Mouse (Mus musculus): ENCODE measurements around the gene Nmd3. TPM values are rescaled to one million over a fixed set of nuclear protein-coding genes. Genes with fewer than 3 reads are reported as not detected.
A peak's percentile ranks its signal among the peaks of the same experiment; 100 is the strongest.

Nmd3 gene
- polyA plus RNA-seq, 1 experiment from 2014 or later = 103 TPM

- WGBS = 80% methylated on average over 3 of the region's 3 CpGs
- no peak overlapping the region for H3K9ac ChIP-seq (replicated peaks; ENCODE audit: low read depth, low read length)
- ATAC-seq (ENCODE audit: low read depth) = no peak
- H3K4me2 ChIP-seq (ENCODE audit: low read depth, low read length) = no peak overlapping the region
- H3K9me3 ChIP-seq (ENCODE audit: control insufficient read depth, low read length) = no peaks in the 10 kb centered on the region
- no peak overlapping the region for H3K4me3 ChIP-seq (ENCODE audit: low read depth, low read length)
- no peaks in the 10 kb centered on the region for H3K36me3 ChIP-seq (ENCODE audit: control insufficient read depth, insufficient read depth, low read length)
- H3K27ac ChIP-seq (ENCODE audit: low read depth, low read length) = no peak overlapping the region
- no peaks in the 10 kb centered on the region for H3K4me1 ChIP-seq (ENCODE audit: control insufficient read depth, insufficient read depth, low read length)
- H3K27me3 ChIP-seq (ENCODE audit: control insufficient read depth, insufficient read depth, low read length) = no peaks in the 10 kb centered on the region
Observed at GRCm38 (mm10) chr3:69792823-69793417, 71.1 kb downstream of the Nmd3 start.

- H3K27me3 ChIP-seq (ENCODE audit: control insufficient read depth, insufficient read depth, low read length) = no peaks in the 10 kb centered on the region
- ATAC-seq (ENCODE audit: low read depth) = no peak
- no peak overlapping the region for H3K4me2 ChIP-seq (ENCODE audit: low read depth, low read length)
- no peaks in the 10 kb centered on the region for H3K36me3 ChIP-seq (ENCODE audit: control insufficient read depth, insufficient read depth, low read length)
- H3K9ac ChIP-seq (replicated peaks; ENCODE audit: low read depth, low read length) = no peak overlapping the region
- no peak overlapping the region for H3K27ac ChIP-seq (ENCODE audit: low read depth, low read length)
- WGBS = 78% methylated on average over 4 of the region's 4 CpGs
- no peaks in the 10 kb centered on the region for H3K4me1 ChIP-seq (ENCODE audit: control insufficient read depth, insufficient read depth, low read length)
- no peak overlapping the region for H3K4me3 ChIP-seq (ENCODE audit: low read depth, low read length)
- H3K9me3 ChIP-seq (ENCODE audit: control insufficient read depth, low read length) = no peaks in the 10 kb centered on the region
Observed at GRCm38 (mm10) chr3:69797533-69797932, 75.7 kb downstream of the Nmd3 start.

DNA sequence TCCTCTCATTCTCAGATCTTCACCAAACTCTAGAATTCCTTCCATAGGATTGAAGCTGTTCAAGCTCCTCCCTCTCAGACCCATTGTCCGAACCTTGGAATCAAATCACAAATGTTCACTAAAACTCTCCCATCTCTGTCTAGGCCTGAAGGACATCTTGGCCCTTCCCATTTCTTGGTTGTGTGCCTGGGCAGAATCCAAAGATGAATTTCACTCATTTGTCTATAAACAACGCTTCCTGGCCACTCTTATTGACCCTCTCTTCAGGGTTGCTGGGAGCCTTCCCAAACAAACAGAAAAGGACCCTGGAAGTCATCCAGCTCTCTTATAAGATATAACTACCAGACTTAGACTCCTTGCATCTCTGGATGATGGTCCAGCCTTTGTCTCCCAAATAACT, 76.2 kb downstream of the Nmd3 start:
- ATAC-seq (ENCODE audit: low read depth) = no peak
- H3K27me3 ChIP-seq (ENCODE audit: control insufficient read depth, insufficient read depth, low read length) = no peaks in the 10 kb centered on the region
- no peak overlapping the region for H3K9ac ChIP-seq (replicated peaks; ENCODE audit: low read depth, low read length)
- WGBS = 85% methylated on average over 2 of the region's 2 CpGs
- no peak overlapping the region for H3K27ac ChIP-seq (ENCODE audit: low read depth, low read length)
- H3K4me2 ChIP-seq (ENCODE audit: low read depth, low read length) = no peak overlapping the region
- H3K36me3 ChIP-seq (ENCODE audit: control insufficient read depth, insufficient read depth, low read length) = no peaks in the 10 kb centered on the region
- H3K9me3 ChIP-seq (ENCODE audit: control insufficient read depth, low read length) = no peaks in the 10 kb centered on the region
- H3K4me3 ChIP-seq (ENCODE audit: low read depth, low read length) = no peak overlapping the region
- H3K4me1 ChIP-seq (ENCODE audit: control insufficient read depth, insufficient read depth, low read length) = no peaks in the 10 kb centered on the region

DNA sequence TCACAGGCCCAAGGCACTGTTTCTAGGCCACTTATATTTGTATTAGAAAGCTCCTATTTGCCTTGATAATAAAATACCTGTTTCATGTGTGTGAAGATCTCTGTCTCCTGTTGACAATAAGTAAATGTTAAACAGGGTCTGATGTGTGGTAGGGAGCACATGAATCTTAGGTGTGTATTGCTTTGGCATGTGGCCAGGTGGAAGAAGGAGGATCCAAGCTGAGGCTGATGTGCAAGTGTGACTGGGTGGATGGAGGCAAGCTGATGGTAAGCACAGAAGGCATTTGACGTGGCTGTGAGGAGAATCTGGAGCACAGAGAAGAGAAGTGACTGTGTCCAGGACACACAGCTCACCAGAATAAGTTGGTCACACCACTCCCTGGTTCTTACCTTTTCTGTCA, 77.3 kb downstream of the Nmd3 start:
- Histone ChIP-seq H3K4me3 (ENCODE audit: low read depth, low read length) (no peak overlapping the region), H3K9me3 (ENCODE audit: control insufficient read depth, low read length) (no peaks in the 10 kb centered on the region), H3K27me3 (ENCODE audit: control insufficient read depth, insufficient read depth, low read length) (no peaks in the 10 kb centered on the region), H3K4me1 (ENCODE audit: control insufficient read depth, insufficient read depth, low read length) (no peaks in the 10 kb centered on the region), H3K4me2 (ENCODE audit: low read depth, low read length) (no peak overlapping the region), H3K36me3 (ENCODE audit: control insufficient read depth, insufficient read depth, low read length) (no peaks in the 10 kb centered on the region), H3K9ac (replicated peaks; ENCODE audit: low read depth, low read length) (no peak overlapping the region), H3K27ac (ENCODE audit: low read depth, low read length) (no peak overlapping the region)
- no peak for ATAC-seq (ENCODE audit: low read depth)
- WGBS = 86% methylated on average over 1 of the region's 1 CpGs

- Histone ChIP-seq H3K9me3 (ENCODE audit: control insufficient read depth, low read length) (no peaks in the 10 kb centered on the region), H3K4me3 (ENCODE audit: low read depth, low read length) (no peak overlapping the region), H3K9ac (replicated peaks; ENCODE audit: low read depth, low read length) (no peak overlapping the region), H3K36me3 (ENCODE audit: control insufficient read depth, insufficient read depth, low read length) (no peaks in the 10 kb centered on the region), H3K4me1 (ENCODE audit: control insufficient read depth, insufficient read depth, low read length) (no peaks in the 10 kb centered on the region), H3K27me3 (ENCODE audit: control insufficient read depth, insufficient read depth, low read length) (no peaks in the 10 kb centered on the region), H3K27ac (ENCODE audit: low read depth, low read length) (no peak overlapping the region), H3K4me2 (ENCODE audit: low read depth, low read length) (no peak overlapping the region)
- WGBS = 31% methylated on average over 7 of the region's 7 CpGs
- peak; percentile 84 for ATAC-seq (ENCODE audit: low read depth)
Observed at GRCm38 (mm10) chr3:69800829-69801384, 79.1 kb downstream of the Nmd3 start.

- Histone ChIP-seq H3K27ac (ENCODE audit: low read depth, low read length) (no peak overlapping the region), H3K9ac (replicated peaks; ENCODE audit: low read depth, low read length) (no peak overlapping the region), H3K9me3 (ENCODE audit: control insufficient read depth, low read length) (no peaks in the 10 kb centered on the region), H3K27me3 (ENCODE audit: control insufficient read depth, insufficient read depth, low read length) (no peaks in the 10 kb centered on the region), H3K4me3 (ENCODE audit: low read depth, low read length) (no peak overlapping the region), H3K4me2 (ENCODE audit: low read depth, low read length) (no peak overlapping the region), H3K36me3 (ENCODE audit: control insufficient read depth, insufficient read depth, low read length) (no peaks in the 10 kb centered on the region), H3K4me1 (ENCODE audit: control insufficient read depth, insufficient read depth, low read length) (no peaks in the 10 kb centered on the region)
- WGBS = 93% methylated on average over 1 of the region's 1 CpGs
- ATAC-seq (ENCODE audit: low read depth) = no peak
Observed at GRCm38 (mm10) chr3:69803137-69803536, 81.4 kb downstream of the Nmd3 start.

Other genes with a start within 250 kb of the Nmd3 start
- gene B3galnt1, start 123.0 kb upstream of the Nmd3 start, polyA plus RNA-seq (2014; fragmentation: Nextera tagmentation; extraction: Ambion mirVana) = 109 and 114 TPM in 2 replicates
- 0.63 and 1.4 TPM in 2 replicates for gene Sptssb, start 138.0 kb downstream of the Nmd3 start, polyA plus RNA-seq (2014; fragmentation: Nextera tagmentation; extraction: Ambion mirVana)

Data from neural tube, embryonic 14.5 days (tissue).